Mouse (Mus musculus) liver, embryonic 14.5 days (tissue): ENCODE results near the gene Rpl9-ps6.

Experiments
- CTCF ChIP-seq: IDR thresholded peaks from 2 replicates; pipeline ENCODE4 v1.5.1; 2016; ENCODE audit warnings: antibody characterized with exemption, low read depth, control low read depth
- EP300 ChIP-seq: IDR thresholded peaks from 2 replicates; pipeline ENCODE4 v1.6.1; 2016; ENCODE audit warnings: antibody characterized with exemption, low read depth

DNA sequence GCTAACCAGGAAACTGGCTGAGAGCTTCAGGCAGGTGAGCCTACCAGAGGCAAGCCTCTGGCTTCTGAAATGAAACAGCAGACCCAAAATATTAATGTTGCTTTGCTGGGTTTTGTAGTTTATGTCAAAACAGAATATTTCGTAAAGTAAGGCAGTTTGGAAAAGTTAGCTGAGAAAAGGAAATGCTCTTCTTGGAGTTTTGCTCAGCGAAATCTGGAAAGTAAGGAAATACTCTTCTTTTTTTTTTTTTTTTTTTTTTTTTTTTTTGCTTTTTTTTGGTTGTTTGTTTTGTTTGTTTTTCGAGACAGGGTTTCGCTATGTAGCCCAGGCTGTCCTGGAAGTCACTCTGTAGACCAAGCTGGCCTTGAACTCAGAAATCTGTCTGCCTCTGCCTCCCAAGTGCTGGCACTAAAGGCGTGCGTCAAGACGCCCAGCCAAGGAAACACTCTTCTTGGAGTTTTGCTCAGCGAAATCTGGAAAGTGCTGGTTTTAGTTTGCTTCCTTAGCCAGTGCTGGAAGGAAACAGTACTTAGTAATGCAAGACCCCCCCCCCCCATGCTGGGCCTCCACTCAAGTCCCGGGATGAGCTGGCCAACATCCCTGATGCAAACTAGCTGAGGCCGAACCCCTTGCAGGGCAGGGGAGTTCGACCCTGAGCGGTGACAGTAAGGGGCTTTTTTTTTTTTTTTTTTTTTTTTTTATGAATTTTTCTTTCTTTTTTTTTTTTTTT lies 23.0 kb upstream of the Rpl9-ps6 start:
- TF ChIP-seq CTCF = no peak
- no peak for TF ChIP-seq EP300
